Mouse (Mus musculus) CH12.LX (cell line): ENCODE data around the gene Chrna1. TPM values are rescaled to one million over a fixed set of nuclear protein-coding genes. Genes with fewer than 3 reads are reported as not detected.

Experiments used
- DNase-seq: peaks from one replicate; pipeline ENCODE4 v3.0.0-alpha.2; 2013; ENCODE audit errors: extremely low read depth
- H3K27ac ChIP-seq: 2 replicates; pipeline ENCODE4 v1.5.1; 2012; ENCODE audit warnings: low read depth, mild to moderate bottlenecking, control low read depth, moderate library complexity; ENCODE audit not compliant: insufficient read depth
- H3K27me3 ChIP-seq: replicated peaks from 2 replicates; pipeline ENCODE3; 2012; ENCODE audit warnings: inconsistent platforms
- H3K36me3 ChIP-seq, 2 experiments: replicated peaks in 1 of 2; 2 replicates each; pipeline versions ENCODE3 to v1.6.1; 2012; ENCODE audit warnings: inconsistent platforms in 1 of 2, low read length in 1 of 2, mild to moderate bottlenecking in 1 of 2, mixed read lengths in 1 of 2, moderate library complexity in 1 of 2; ENCODE audit not compliant: control insufficient read depth in 1 of 2, insufficient read depth in 1 of 2
- H3K4me1 ChIP-seq, 2 experiments: 2 replicates each; pipeline ENCODE4 v1.6.1; 2012; ENCODE audit warnings: inconsistent platforms in 1 of 2, moderate library complexity in 1 of 2; ENCODE audit not compliant: insufficient read depth in 2 of 2, control insufficient read depth in 1 of 2
- H3K4me2 ChIP-seq: 2 replicates; pipeline ENCODE4 v1.6.1; 2012; ENCODE audit warnings: low read depth, mild to moderate bottlenecking, control low read depth; ENCODE audit not compliant: poor library complexity, insufficient read depth, severe bottlenecking
- H3K4me3 ChIP-seq, 3 experiments: fragments of 150-350 bp in 1 of 3; sonication (generic) in 1 of 3; replicated peaks in 1 of 3; 2 replicates each; pipeline versions ENCODE3 to v1.5.1; 2011 to 2012; ENCODE audit warnings: low read depth in 2 of 3, low read length in 2 of 3, mild to moderate bottlenecking in 2 of 3, moderate library complexity in 2 of 3, control low read depth in 1 of 3, improper control_type of control experiment in 1 of 3, inconsistent platforms in 1 of 3, mixed read lengths in 1 of 3; ENCODE audit not compliant: poor library complexity in 1 of 3
- H3K79me2 ChIP-seq: replicated peaks from 2 replicates; pipeline ENCODE4 v1.6.1; 2012; ENCODE audit warnings: mild to moderate bottlenecking, moderate library complexity; ENCODE audit not compliant: control insufficient read depth, poor library complexity, insufficient read depth, severe bottlenecking; ENCODE audit errors: extremely low read depth
- H3K9ac ChIP-seq: 2 replicates; pipeline ENCODE4 v1.6.1; 2012; ENCODE audit warnings: low read depth, mild to moderate bottlenecking, control low read depth, moderate library complexity; ENCODE audit not compliant: insufficient read depth
- H3K9me3 ChIP-seq: replicated peaks from 2 replicates; pipeline ENCODE3; 2012; ENCODE audit warnings: low read length, inconsistent platforms, mixed read lengths
- BHLHE40 ChIP-seq: IDR thresholded peaks from 2 replicates; pipeline ENCODE4 v1.6.1; 2011; ENCODE audit warnings: mild to moderate bottlenecking, low read depth, low read length, improper control_type of control experiment
- CHD2 ChIP-seq: IDR thresholded peaks from 2 replicates; pipeline ENCODE4 v1.6.1; 2011; ENCODE audit warnings: low read length, improper control_type of control experiment
- CTCF ChIP-seq, 2 experiments: IDR thresholded peaks in 1 of 2; conservative IDR thresholded peaks in 1 of 2; 2 replicates each; pipeline ENCODE4 v1.5.1; 2011 to 2012; ENCODE audit warnings: low read depth in 2 of 2, low read length in 2 of 2, improper control_type of control experiment in 1 of 2, inconsistent platforms in 1 of 2, mild to moderate bottlenecking in 1 of 2, moderate library complexity in 1 of 2
- EP300 ChIP-seq: IDR thresholded peaks from 2 replicates; pipeline ENCODE4 v1.6.1; 2011; ENCODE audit warnings: low read length, improper control_type of control experiment
- ETS1 ChIP-seq: conservative IDR thresholded peaks from 2 replicates; pipeline ENCODE4 v1.6.1; 2012; ENCODE audit warnings: low read depth, mild to moderate bottlenecking, inconsistent platforms, low read length, improper control_type of control experiment, moderate library complexity
- GABPA ChIP-seq: IDR thresholded peaks from 2 replicates; pipeline ENCODE4 v1.6.1; 2012; ENCODE audit warnings: low read depth, low read length, improper control_type of control experiment, inconsistent platforms; ENCODE audit not compliant: insufficient replicate concordance
- IRF4 ChIP-seq: IDR thresholded peaks from 2 replicates; pipeline ENCODE4 v1.6.1; 2014; ENCODE audit warnings: low read depth, mild to moderate bottlenecking, inconsistent platforms, low read length, improper control_type of control experiment
- JUN ChIP-seq: IDR thresholded peaks from 2 replicates; pipeline ENCODE4 v1.6.1; 2011; ENCODE audit warnings: low read depth, mild to moderate bottlenecking, low read length, improper control_type of control experiment, moderate library complexity; ENCODE audit not compliant: insufficient read depth
- JUND ChIP-seq: conservative IDR thresholded peaks from 2 replicates; pipeline ENCODE4 v1.6.1; 2011; ENCODE audit warnings: low read depth, low read length, improper control_type of control experiment
- MAZ ChIP-seq: IDR thresholded peaks from 2 replicates; pipeline ENCODE4 v1.6.1; 2012; ENCODE audit warnings: low read depth, mild to moderate bottlenecking, inconsistent platforms, low read length, improper control_type of control experiment, moderate library complexity
- MEF2A ChIP-seq: IDR thresholded peaks from 2 replicates; pipeline ENCODE4 v1.6.1; 2014; ENCODE audit warnings: low read depth, mild to moderate bottlenecking, inconsistent platforms, low read length, improper control_type of control experiment, borderline replicate concordance
- MXI1 ChIP-seq: IDR thresholded peaks from 2 replicates; pipeline ENCODE4 v1.6.1; 2011; ENCODE audit warnings: mild to moderate bottlenecking, low read depth, low read length, improper control_type of control experiment
- MYC ChIP-seq: IDR thresholded peaks from 2 replicates; pipeline ENCODE4 v1.6.1; 2011; ENCODE audit warnings: low read depth, mild to moderate bottlenecking, improper control_type of control experiment, low read length
- NELFE ChIP-seq: IDR thresholded peaks from 2 replicates; pipeline ENCODE4 v1.6.1; 2011; ENCODE audit warnings: low read depth, low read length, improper control_type of control experiment
- NRF1 ChIP-seq: IDR thresholded peaks from 2 replicates; pipeline ENCODE4 v1.6.1; 2014; ENCODE audit warnings: low read depth, mild to moderate bottlenecking, inconsistent platforms, low read length, improper control_type of control experiment, moderate library complexity
- PAX5 ChIP-seq: IDR thresholded peaks from 2 replicates; pipeline ENCODE4 v1.6.1; 2012; ENCODE audit warnings: low read length, inconsistent platforms, mixed read lengths
- RAD21 ChIP-seq: IDR thresholded peaks from 2 replicates; pipeline ENCODE4 v1.6.1; 2011; ENCODE audit warnings: low read depth, mild to moderate bottlenecking, low read length, improper control_type of control experiment, moderate library complexity
- SIN3A ChIP-seq: IDR thresholded peaks from 2 replicates; pipeline ENCODE4 v1.6.1; 2012; ENCODE audit warnings: low read length, improper control_type of control experiment, inconsistent platforms
- SMC3 ChIP-seq: IDR thresholded peaks from 2 replicates; pipeline ENCODE4 v1.6.1; 2011; ENCODE audit warnings: low read depth, low read length, improper control_type of control experiment
- TBP ChIP-seq: conservative IDR thresholded peaks from 2 replicates; pipeline ENCODE4 v1.6.1; 2011; ENCODE audit warnings: low read depth, low read length, improper control_type of control experiment
- UBTF ChIP-seq: IDR thresholded peaks from 2 replicates; pipeline ENCODE4 v1.6.1; 2012; ENCODE audit warnings: low read depth, mild to moderate bottlenecking, inconsistent platforms, low read length, improper control_type of control experiment, moderate library complexity
- USF1 ChIP-seq: IDR thresholded peaks from 2 replicates; pipeline ENCODE4 v1.6.1; 2014; ENCODE audit warnings: low read depth, mild to moderate bottlenecking, inconsistent platforms, low read length, improper control_type of control experiment
- USF2 ChIP-seq: conservative IDR thresholded peaks from 2 replicates; pipeline ENCODE4 v1.6.1; 2011; ENCODE audit warnings: low read depth, low read length, improper control_type of control experiment
- ZC3H11A ChIP-seq: IDR thresholded peaks from 2 replicates; pipeline ENCODE4 v1.6.1; 2012; ENCODE audit warnings: low read depth, mild to moderate bottlenecking, inconsistent platforms, low read length, improper control_type of control experiment
- ZKSCAN1 ChIP-seq: IDR thresholded peaks from 2 replicates; pipeline ENCODE4 v1.6.1; 2012; ENCODE audit warnings: low read depth, inconsistent platforms, low read length, improper control_type of control experiment, borderline replicate concordance
- ZNF384 ChIP-seq: IDR thresholded peaks from 2 replicates; pipeline ENCODE4 v1.6.1; 2012; ENCODE audit warnings: low read depth, low read length, improper control_type of control experiment, inconsistent platforms
- dilution Hi-C: fragments of 300-500 bp; cut with MboI; formaldehyde crosslinking; loops from 2 replicates; pipeline ENCODE4 v1.14.3; 2020; ENCODE audit warnings: low sequenced_read_pairs; ENCODE audit not compliant: extremely low pct_unique_long_range_greater_than_20kb, extremely low pct_ligation_motif_present
- in situ Hi-C: fragments of 300-500 bp; cut with MboI; formaldehyde crosslinking; loops from 3 replicates; pipeline ENCODE4 v1.14.3; 2019; ENCODE audit warnings: low sequenced_read_pairs, low pct_ligation_motif_present, low pct_unique_long_range_greater_than_20kb, mixed read lengths
- polyA plus RNA-seq: library from polyadenylated mRNA; unstranded; fragments of >175 nt; gene quantifications from 2 replicates; pipeline ENCODE4 v1.2.1, GENCODE M21; 2012; ENCODE audit warnings: low read depth; ENCODE audit not compliant: insufficient read length
- total RNA-seq, 2 experiments: library from RNA; depleted of rRNA; stranded (reverse); fragments of 300-350 nt in 1 of 2; fragments of >200 nt in 1 of 2; gene quantifications; 2 replicates each; pipeline ENCODE4 v1.2.3; 2012 to 2014

The Chrna1 gene
- total and polyA plus RNA-seq, 3 experiments = not detected

DNA sequence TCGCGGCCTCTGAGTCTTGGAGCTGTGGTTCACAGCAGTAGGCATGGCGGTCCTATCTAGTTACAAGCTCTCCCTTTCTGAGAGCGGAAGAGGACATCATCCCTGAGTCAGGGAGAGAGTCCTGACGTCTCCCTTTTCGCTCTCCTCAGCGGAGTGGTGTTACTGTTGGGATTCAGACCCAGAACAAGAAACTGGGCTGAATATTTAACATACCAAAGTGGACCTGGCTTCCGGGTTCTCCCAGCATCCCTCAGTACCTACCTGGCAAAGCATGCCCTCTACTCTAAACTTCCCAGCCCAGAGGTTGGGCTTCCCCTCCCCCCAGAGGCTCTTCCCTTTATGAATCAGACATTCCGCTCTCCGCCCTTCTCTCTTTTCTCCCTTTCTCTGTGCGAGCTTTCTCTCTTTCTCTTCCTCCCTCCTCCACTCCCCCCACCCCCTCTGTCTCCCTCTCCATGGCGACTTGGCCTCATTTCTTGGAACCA, 5.3 kb upstream of the Chrna1 start (continued):
- TF ChIP-seq USF1 = no peak
- no peak for TF ChIP-seq ZC3H11A
- TF ChIP-seq TBP = no peak
- TF ChIP-seq JUND = no peak
- TF ChIP-seq UBTF = no peak
- no peak for TF ChIP-seq MYC
- no peak for TF ChIP-seq MEF2A
- no peak for TF ChIP-seq NELFE
- no peak for TF ChIP-seq ETS1
- TF ChIP-seq ZNF384 = no peak
- TF ChIP-seq GABPA = no peak
- TF ChIP-seq USF2 = no peak
- TF ChIP-seq CTCF (conservative IDR thresholded peaks at IDR 0.05 in 1 of 2, IDR thresholded peaks at IDR 0.05 in 1 of 2; ENCODE audit: low read depth in 2 of 2, low read length in 2 of 2) = no peak
- TF ChIP-seq PAX5 = no peak
- TF ChIP-seq NRF1 = no peak
- TF ChIP-seq ZKSCAN1 = no peak
- 0 out of 2 replicates have a peak, but pooled peaks have one; percentile 9 for TF ChIP-seq SIN3A
- TF ChIP-seq MXI1 = no peak
- TF ChIP-seq, all 38 proteins: peak for 5

DNA sequence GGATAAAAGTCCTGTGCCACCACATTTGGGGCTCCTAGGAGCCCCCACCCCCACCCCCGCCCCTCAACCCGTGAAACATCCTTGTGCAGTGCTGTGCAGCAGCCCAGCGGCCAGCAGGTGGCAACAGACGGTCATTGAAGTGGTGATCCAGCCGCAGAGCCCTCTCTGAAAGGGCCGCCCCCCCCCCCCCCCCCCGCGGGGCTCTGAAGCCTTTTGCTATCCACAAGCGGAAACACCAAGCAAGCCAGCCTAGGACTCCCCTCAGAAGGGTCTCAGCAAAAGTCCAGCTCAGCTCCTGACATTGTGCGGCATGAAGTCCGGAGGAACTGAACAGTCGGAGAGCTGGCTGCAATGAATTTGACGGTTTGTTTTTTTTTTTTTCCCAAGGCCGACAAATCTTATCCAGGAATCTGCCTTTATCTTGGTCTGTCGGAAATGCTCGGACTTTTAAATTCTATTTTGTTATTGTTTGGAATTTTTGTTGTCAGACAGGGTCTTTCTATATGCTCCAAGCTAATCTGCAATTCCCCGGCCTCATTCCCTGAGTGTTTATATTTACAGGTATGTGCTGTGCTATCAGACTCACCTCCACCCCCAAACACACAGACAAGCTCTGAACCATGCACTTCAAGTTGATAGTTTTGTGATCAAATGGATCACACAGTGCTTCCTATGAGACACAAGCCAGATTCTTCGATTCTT, 4.7 kb upstream of the Chrna1 start:
- in situ Hi-C loops = loop anchor here (5.0 to 25.0 kb wide), 3 partner anchors 163 to 1078 kb away; partner anchors contain the start of genes Evx2 and Hoxd13
- peak; percentile 62 for DNase-seq
- H3K4me3 ChIP-seq = peak overlapping the region; percentile 25 to 51 (median 30)
- no peaks in the 10 kb centered on the region for H3K79me2 ChIP-seq
- peak overlapping the region; percentile 51 for H3K4me2 ChIP-seq
- peaks cover 2 to 7% of the 10 kb centered on the region in 2 experiments; a peak in 1 of 4 replicates for H3K4me1 ChIP-seq
- H3K9ac ChIP-seq = peak overlapping the region; percentile 49
- TF ChIP-seq SIN3A = 0 out of 2 replicates have a peak, but pooled peaks have one; percentile 4
- TF ChIP-seq RAD21 = peak; percentile 69
- TF ChIP-seq MAZ = peak; percentile 93
- peak in 1 of 2 experiments; percentile 77; a peak in 2 of 4 replicates for TF ChIP-seq CTCF (conservative IDR thresholded peaks at IDR 0.05 in 1 of 2, IDR thresholded peaks at IDR 0.05 in 1 of 2; ENCODE audit: low read depth in 2 of 2, low read length in 2 of 2)
- TF ChIP-seq SMC3 = peak; percentile 69
- TF ChIP-seq CHD2 = no peak
- no peak for TF ChIP-seq BHLHE40
- TF ChIP-seq IRF4 = no peak
- TF ChIP-seq ZNF384 = 0 out of 2 replicates have a peak, but pooled peaks have one; percentile 41
- no peak for TF ChIP-seq UBTF
- no peak for TF ChIP-seq JUN
- no peak for TF ChIP-seq ZKSCAN1
- TF ChIP-seq EP300 = no peak
- TF ChIP-seq MEF2A = no peak
- dilution Hi-C loops = no loop called here
- H3K9me3 ChIP-seq = no peaks in the 10 kb centered on the region
- H3K36me3 ChIP-seq = no peaks in the 10 kb centered on the region
- no peak overlapping the region for H3K27ac ChIP-seq
- H3K27me3 ChIP-seq = no peaks in the 10 kb centered on the region
